Mouse (Mus musculus) retina, embryonic 14.5 days (tissue): Measurements from ENCODE around the gene A26c2.

ENCODE experiments used
- DNase-seq: peaks from one replicate; pipeline ENCODE4 v3.0.0-alpha.2; 2015; ENCODE audit warnings: low spot score

A26c2 gene

DNA sequence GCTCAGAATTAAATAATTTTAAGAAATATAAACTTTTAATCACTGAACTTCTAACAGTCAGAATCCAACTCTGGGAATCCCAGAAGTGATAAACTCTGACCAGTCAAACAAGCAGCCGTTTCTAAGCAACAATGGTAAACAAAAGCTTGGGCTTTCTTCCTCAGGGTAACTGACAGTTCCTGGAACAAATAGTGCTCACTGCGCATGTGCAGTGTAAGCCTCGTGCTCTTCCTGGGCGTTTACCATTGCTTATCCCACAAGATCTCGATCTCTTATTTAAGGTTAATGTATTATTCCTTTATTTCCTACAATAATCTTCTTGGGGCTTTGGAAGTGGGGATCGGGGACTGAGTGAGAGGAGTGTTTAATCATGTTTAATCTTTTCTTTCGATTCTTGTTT lies at the start of gene A26c2:
A26c2 (minus strand) TSS at position 101 of the 400 bp plus-strand sequence.
- no peak for DNase-seq

DNA sequence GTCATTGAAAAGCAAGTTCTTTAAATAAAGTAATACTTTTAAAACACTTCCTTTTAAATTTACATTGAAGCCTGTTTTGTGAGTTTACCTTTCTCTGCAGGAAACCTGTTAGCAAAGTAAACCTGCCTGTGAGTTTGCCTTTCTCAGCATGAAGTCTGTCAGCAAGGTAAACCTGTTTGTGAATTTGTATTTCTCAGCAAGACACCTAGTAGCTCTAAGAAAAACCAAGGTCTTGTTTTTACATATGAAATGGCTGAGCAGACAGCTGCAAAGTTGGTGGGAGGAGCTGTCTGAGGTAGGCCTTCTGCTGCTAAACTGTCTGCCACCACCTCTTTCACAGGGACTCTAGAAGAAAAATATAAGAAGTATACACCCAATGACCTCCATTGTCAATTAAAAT lies 28.0 kb upstream of the A26c2 start:
- no peak for DNase-seq
